Mouse (Mus musculus): ENCODE measurements around the gene Rspo3. TPM values are rescaled to one million over a fixed set of nuclear protein-coding genes. Genes with fewer than 3 reads are reported as not detected.

Gene Rspo3
- polyA plus RNA-seq, 1 experiment from 2014 or later: 4.4 TPM

DNA sequence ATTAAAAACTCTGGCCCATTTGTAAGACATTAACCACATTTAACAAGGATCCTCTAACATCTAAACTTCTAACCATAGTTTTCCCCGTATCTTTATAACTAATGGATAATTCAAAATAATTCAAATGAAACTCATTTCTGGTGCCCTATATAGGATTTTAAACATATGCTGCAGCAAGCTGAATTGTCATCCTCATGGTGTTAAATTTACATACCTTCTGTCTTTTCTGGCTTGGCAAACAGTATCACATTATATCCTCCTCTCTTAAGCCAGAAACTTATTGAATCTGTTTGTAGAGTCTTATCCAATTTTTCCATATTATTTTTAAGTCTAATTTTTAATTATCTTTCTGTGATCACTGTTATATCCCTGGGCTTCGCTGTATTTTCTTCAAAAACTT is 111.1 kb downstream of the Rspo3 start:
- Histone ChIP-seq H3K36me3 (no peaks in the 10 kb centered on the region), H3K4me2 (replicated peaks) (no peak overlapping the region), H3K9ac (no peak overlapping the region), H3K4me1 (no peaks in the 10 kb centered on the region), H3K27ac (no peak overlapping the region), H3K4me3 (no peak overlapping the region), H3K27me3 (replicated peaks) (no peaks in the 10 kb centered on the region), H3K9me3 (no peaks in the 10 kb centered on the region)
- no peak for ATAC-seq (ENCODE audit: low FRiP score, low read depth)
- WGBS: 85% methylated on average over 2 of the region's 2 CpGs

DNA sequence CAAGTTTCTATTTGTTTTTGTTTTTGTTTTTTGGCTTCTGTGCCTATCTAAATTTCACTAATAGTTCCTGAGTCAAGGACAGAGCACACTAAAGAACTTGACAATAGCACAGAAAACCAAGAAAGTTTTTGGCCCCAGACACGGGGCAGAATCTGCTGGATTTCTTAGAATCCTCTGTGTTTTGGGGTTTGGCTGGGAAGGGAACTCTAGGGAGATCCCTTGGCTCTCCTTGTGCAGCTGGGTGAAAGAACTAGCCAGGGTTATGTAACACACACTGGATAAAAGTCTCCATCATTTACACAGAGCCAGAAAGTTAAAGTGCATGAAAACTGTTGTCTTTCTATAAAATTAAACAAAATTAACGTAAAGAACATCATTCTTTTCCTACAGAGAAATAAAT is 121.3 kb downstream of the Rspo3 start:
- Histone ChIP-seq H3K4me3 (no peak overlapping the region), H3K36me3 (no peaks in the 10 kb centered on the region), H3K9me3 (no peaks in the 10 kb centered on the region), H3K4me2 (replicated peaks) (no peak overlapping the region), H3K27me3 (replicated peaks) (no peaks in the 10 kb centered on the region), H3K4me1 (no peaks in the 10 kb centered on the region), H3K27ac (no peak overlapping the region), H3K9ac (no peak overlapping the region)
- WGBS: 79% methylated on average over 2 of the region's 2 CpGs
- no peak for ATAC-seq (ENCODE audit: low FRiP score, low read depth)

DNA sequence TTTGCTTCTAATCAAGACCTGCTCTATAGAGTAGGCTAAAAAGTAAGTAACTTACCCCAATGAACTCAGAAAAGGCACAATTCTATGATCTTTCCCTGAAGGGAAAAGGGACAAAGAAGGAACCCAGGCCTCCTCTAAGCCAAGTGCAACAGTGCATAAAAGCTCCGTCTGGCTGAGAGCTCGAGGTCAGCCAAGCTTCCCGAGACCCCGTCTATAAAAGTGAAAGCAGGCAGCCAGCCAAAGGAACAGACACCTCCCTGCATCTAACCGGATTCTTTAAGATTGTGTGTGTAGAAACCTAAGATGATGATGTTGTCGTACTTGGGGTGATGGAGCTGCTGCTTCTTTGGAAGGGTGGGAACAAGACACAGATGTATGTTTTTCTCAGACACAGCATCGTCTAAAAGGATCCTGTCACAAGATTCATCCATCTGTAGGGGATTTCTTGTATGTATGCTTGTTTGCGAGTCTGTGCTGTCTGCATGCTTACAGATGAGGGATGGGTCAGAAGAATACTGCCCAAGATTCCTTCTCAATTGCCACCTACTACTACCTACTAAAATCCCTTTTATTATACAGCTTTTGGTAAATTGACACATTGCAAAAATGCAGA is 132.9 kb downstream of the Rspo3 start:
- WGBS: 53% methylated on average over 8 of the region's 8 CpGs
- no peaks in the 10 kb centered on the region for H3K4me1 ChIP-seq

More for the DNA sequence above, 132.9 kb downstream of the Rspo3 start:
- ATAC-seq (ENCODE audit: low FRiP score, low read depth): no peak
- H3K36me3 ChIP-seq: no peaks in the 10 kb centered on the region
- H3K4me3 ChIP-seq: no peak overlapping the region
- no peak overlapping the region for H3K9ac ChIP-seq
- no peaks in the 10 kb centered on the region for H3K9me3 ChIP-seq
- H3K27me3 ChIP-seq (replicated peaks): no peaks in the 10 kb centered on the region
- H3K27ac ChIP-seq: no peak overlapping the region
- no peak overlapping the region for H3K4me2 ChIP-seq (replicated peaks)

Other genes starting within 250 kb of the Rspo3 start
- 21.4 and 24.9 TPM in 2 replicates for gene Echdc1, start 222.7 kb downstream of the Rspo3 start, polyA plus RNA-seq (2016; fragmentation: Nextera tagmentation; extraction: Ambion mirVana)
- gene Rnf146, start 173.4 kb downstream of the Rspo3 start, polyA plus RNA-seq (2016; fragmentation: Nextera tagmentation; extraction: Ambion mirVana): 73.5 and 74.7 TPM in 2 replicates

All from neural tube, embryonic 12.5 days (tissue).